Mouse (Mus musculus) embryo, embryonic 10 days (tissue): Measurements from ENCODE around the gene Gbp3.

Experiments used
- DNase-seq: peaks from one replicate; pipeline ENCODE4 v3.0.0-alpha.2; 2015; ENCODE audit warnings: low spot score

Gene Gbp3

GRCm38 (mm10) chr3:142588888-142589287 lies 29.1 kb downstream of the Gbp3 start:
- DNase-seq = no peak

GRCm38 (mm10) chr3:142590431-142591067 lies 30.7 kb downstream of the Gbp3 start:
- DNase-seq = no peak

DNA sequence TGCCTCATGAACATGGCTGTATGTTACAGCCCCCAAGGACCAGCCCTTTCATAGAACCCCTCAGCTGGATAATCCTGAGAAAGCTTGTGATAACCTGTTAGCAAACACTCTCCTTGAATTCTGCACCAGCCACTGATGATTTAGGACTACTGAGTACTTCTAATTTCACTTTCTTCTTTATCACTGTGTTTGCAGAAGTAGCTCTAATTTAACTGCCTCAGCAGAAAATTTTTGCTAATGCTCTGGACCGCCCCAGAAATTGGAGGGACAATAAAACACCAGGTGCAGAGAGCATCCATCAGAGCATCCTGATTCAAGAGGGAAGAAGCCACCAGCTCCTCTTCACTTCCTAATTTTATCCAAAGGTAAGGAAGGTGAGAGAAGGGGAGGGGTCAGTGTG lies 34.7 kb downstream of the Gbp3 start, which contains the start of gene Gbp2b:
Gene Gbp2b, plus strand, starts transcription at position 301 of the 400 bp plus-strand sequence.
- no peak for DNase-seq

DNA sequence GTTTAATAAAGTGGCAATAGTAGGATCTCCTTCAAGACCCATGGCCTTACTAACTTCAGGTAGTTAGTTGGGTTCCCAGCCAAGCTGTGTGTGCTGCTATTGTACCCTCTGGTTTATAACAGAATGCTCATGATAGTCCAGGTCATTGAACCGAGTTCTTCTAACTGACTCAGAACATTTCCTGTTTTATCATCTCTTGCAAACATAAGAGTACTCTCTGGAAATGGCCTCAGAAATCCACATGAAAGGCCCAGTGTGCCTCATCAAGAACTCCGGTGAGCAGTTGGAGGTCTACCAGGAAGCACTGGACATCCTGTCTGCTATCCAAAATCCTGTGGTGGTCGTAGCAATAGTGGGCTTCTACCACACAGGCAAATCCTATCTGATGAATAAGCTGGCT lies 38.1 kb downstream of the Gbp3 start:
- DNase-seq = no peak

DNA sequence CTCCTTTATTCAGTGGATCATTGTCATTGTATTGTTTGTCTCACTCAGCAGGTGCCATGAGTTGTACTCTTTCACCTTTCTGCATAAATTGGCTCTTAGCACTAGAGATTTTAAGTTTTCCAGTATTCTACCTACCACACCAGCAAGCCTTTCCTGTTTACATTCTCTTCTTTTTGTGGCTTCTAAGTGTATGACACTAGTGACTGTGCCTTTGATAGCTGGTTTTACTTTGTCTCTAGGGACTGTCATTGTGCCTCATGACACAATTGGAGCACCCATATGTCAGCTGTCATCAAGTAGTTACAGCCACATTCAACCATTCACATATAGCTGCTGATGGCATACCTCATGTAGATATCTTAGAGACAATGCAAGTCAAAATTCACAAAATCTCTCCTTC lies 41.8 kb downstream of the Gbp3 start:
- DNase-seq = no peak

GRCm38 (mm10) chr3:142618658-142619057 lies 58.8 kb downstream of the Gbp3 start:
- DNase-seq = no peak

- no peak for DNase-seq
These were observed 59.8 kb downstream of the Gbp3 start for GRCm38 (mm10) chr3:142619606-142620005.

- DNase-seq = no peak
These were observed 60.5 kb downstream of the Gbp3 start, which contains the start of gene Gbp2 for GRCm38 (mm10) chr3:142620111-142620955. Gbp2 (plus strand) TSS chr3:142620602.

DNA sequence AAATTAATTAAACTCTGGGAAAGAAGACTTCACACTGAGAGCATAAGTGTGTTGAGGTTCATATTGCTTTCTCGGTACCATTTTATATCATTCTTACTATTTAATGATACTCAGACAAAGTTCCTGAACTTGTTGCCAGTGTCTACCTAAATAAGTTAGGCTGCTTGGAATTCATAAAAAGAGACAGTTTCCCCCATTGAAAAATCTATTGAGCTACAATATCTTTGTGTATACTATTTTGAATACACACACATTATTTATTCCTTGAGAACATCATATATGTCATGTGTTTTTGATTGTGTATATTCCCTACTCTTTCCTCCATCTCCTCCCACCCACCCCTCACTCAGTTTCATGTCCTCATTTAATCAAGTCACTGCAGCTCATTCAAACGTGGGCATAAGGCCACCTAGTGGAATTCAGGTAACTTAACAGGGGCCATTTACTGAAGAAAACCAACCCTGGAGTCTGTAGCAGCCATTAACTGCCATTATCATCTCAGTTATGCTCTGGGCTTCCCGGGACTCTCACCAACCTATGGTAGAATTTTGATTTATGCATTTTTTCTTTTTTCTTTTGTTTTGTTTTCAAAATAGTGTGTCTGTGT lies 61.2 kb downstream of the Gbp3 start:
- no peak for DNase-seq
